Mouse (Mus musculus) MN1 (cell line): Measurements from ENCODE around the gene Nrap.
"Not testable (repeated sequence)": the region's sequence is repeated elsewhere in the genome, so short reads cannot be mapped to it uniquely, and the experiment has no call there.

ENCODE experiments used
- DNase-seq: peaks from one replicate; pipeline ENCODE4 v3.0.0-alpha.2; 2016; ENCODE audit warnings: low spot score

The Nrap gene

GRCm38 (mm10) chr19:56389879-56390278 lies at the start of gene Nrap:
Gene Nrap (minus strand): TSS chr19:56390037.
- no peak for DNase-seq

GRCm38 (mm10) chr19:56439072-56439434 lies 49.2 kb upstream of the Nrap start:
- DNase-seq: no peak

- no peak for DNase-seq
These were observed 48.7 kb upstream of the Nrap start for GRCm38 (mm10) chr19:56438357-56439071.

- DNase-seq: peak; percentile 57
These were observed 46.5 kb upstream of the Nrap start for GRCm38 (mm10) chr19:56436380-56436779.

- no peak for DNase-seq
These were observed 43.7 kb upstream of the Nrap start for GRCm38 (mm10) chr19:56433581-56433980.

- DNase-seq: no peak
These were observed 42.9 kb upstream of the Nrap start for GRCm38 (mm10) chr19:56432706-56433105.

- DNase-seq: no peak
These were observed 40.5 kb upstream of the Nrap start for GRCm38 (mm10) chr19:56430369-56430768.

GRCm38 (mm10) chr19:56425492-56425891 lies 35.7 kb upstream of the Nrap start:
- DNase-seq: no peak

GRCm38 (mm10) chr19:56424606-56425395 lies 35.0 kb upstream of the Nrap start:
- DNase-seq: no peak

GRCm38 (mm10) chr19:56423370-56423769 lies 33.5 kb upstream of the Nrap start:
- DNase-seq: no peak

GRCm38 (mm10) chr19:56422476-56423338 lies 32.9 kb upstream of the Nrap start:
- DNase-seq: peak; percentile 79

- DNase-seq: no peak
These were observed 30.5 kb upstream of the Nrap start for GRCm38 (mm10) chr19:56420345-56420744.

- DNase-seq: no peak
These were observed 29.6 kb upstream of the Nrap start for GRCm38 (mm10) chr19:56419452-56419851.

- DNase-seq: no peak
These were observed 28.6 kb upstream of the Nrap start for GRCm38 (mm10) chr19:56418404-56418803.

GRCm38 (mm10) chr19:56409884-56410283 lies 20.0 kb upstream of the Nrap start:
- DNase-seq: not testable (repeated sequence)

GRCm38 (mm10) chr19:56406581-56406980 lies 16.7 kb upstream of the Nrap start:
- DNase-seq: no peak

GRCm38 (mm10) chr19:56405824-56406223 lies 16.0 kb upstream of the Nrap start:
- DNase-seq: no peak

- DNase-seq: peak; percentile 47
These were observed 12.0 kb upstream of the Nrap start for GRCm38 (mm10) chr19:56401864-56402263.

GRCm38 (mm10) chr19:56400200-56400599 lies 10.4 kb upstream of the Nrap start:
- DNase-seq: no peak

- DNase-seq: no peak
These were observed 8.6 kb upstream of the Nrap start for GRCm38 (mm10) chr19:56398528-56398795.

GRCm38 (mm10) chr19:56397663-56398527 lies 8.1 kb upstream of the Nrap start:
- DNase-seq: no peak
